Mouse (Mus musculus): ENCODE results near the gene Sox5.
A peak's percentile ranks its signal among the peaks of the same experiment; 100 is the strongest.

Sox5 gene

DNA sequence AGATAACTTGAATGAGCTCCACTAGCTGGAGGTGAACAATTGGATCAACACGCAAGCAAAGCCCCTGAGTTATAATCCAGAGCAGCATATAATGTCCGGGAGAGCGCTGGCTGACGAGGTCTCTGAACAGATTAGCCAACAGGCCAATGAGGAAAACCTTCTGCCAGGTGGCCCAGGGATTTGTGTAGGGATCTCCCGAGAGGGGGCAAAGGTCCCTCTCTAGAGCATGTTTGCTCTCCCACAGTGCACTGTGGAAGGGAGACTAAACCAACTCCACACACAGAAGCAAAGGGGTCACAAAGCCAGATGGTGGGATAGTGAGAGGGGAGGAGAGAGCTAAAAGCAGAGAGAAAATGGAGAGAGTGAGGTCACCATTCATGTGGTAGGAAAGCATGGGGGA is 128.9 kb downstream of the Sox5 start:
- DNase-seq (ENCODE audit: low spot score): no peak

DNA sequence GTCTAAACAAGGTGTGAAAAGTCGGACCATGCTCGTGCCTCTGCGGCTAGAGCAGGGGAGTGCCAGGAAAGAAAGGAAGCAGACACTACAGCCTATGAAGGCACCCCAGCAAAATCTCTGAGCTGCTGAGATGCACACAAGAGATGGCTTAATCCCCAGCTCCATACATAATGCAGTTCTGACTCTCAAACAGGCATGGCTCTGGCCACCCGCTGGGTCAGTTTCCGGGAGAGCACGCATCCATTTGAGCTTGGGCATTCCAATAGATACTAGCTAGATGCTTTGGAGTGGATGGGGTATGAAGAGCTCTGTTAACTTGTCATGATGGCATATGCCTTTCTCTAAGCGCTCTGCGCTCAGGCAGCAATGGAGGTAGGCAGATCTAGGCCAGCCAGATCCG is 132.9 kb downstream of the Sox5 start:
- DNase-seq (ENCODE audit: low spot score): no peak

DNA sequence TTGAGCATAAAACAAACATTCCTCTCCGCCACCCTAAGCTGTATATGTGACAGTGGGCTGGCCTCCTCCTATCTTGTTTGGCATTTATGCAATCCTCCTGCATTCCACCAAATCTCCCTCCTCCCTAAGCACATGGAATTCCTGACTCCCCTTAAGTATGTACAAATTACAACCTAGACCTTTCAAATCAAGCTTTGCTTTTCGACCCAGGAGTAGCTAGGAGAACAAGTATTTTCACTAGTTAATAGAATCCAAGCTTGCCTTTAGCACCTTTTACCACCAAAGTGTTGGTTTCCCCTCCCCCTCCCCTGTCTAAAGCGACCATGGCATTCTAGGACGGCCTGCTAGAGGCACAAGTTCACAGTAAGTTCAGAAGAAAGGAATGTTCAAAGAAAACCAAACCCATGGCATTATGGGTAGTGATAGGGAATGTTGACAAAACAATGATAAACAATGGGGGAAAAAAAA is 133.6 kb downstream of the Sox5 start:
- no peak for DNase-seq (ENCODE audit: low spot score)

DNA sequence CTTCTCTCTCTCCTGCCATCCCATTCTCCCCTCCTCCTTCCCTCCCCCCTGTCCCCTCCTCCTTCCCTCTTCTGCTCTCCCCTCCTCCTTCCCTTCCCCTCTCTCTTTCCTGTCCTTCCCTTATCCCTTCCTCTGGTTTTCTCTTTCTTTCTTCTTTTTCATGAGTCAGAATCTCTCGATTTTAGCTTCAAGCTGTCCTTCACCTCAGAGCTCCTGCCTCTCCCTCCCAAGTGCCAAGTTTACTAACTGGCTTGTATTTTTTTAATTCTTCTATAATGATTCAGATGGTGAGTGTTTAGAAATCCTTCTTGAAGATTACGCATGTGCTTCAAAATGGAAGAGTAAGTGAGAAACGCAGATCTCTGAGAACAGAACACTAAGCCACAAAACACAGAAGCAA is 135.4 kb downstream of the Sox5 start:
- no peak for DNase-seq (ENCODE audit: low spot score)

DNA sequence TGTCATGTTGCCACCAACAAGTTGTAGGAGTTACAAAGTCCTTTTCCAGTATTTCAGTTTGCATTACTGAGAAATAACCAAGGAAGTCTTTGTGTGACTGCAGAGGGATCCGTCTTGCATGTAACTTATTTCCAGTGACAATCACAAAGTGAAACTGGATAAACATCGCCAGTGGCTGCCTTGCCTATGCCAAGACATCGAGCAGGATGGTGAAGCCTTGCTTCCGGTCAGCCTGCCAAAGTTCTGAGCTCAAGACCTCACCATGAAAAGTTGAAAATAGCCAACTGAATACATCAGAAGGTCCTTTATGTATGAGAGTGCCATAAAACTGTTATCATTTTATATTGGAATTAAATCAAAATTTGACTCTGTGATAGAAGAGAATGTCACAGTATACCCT is 136.0 kb downstream of the Sox5 start:
- DNase-seq (ENCODE audit: low spot score): no peak

DNA sequence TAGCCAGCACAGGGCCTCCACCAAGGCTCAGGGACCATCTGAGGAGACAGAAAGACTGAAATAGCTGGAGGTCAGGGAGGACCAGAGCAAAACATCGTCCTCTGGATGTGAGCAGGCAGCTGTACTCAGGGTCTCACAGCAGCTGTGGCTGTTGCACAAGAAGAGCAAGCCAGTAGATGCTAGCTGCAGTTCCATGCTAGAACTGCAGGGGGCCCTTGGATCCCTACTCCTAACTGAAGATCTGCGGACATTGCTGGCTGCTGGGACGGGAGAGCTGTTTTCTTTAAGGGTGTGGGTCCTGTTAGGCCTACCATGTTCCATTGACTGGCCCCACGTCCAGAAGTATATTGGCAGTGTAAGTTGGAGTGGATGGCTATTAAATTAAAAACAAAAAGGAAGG is 137.1 kb downstream of the Sox5 start:
- DNase-seq (ENCODE audit: low spot score): peak; percentile 30

DNA sequence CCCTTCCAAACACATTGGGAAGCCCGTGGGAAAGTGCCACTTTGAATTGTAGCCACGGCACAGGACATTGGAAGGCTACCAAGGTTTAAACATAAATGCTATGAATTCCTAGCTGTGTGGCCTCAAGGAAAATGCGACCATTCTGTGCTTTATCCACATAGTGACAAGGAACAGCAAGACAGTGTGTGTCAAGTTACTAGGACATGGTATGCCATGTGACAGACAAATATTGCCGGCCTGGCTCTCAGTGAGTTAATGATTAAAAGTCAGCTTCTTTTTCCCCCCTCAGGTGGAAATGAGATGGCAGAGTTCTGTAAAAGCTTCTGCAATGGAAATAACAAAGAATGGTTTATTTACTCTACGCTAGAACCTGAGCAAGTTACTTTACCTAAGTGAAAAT is 138.2 kb downstream of the Sox5 start:
- DNase-seq (ENCODE audit: low spot score): no peak

DNA sequence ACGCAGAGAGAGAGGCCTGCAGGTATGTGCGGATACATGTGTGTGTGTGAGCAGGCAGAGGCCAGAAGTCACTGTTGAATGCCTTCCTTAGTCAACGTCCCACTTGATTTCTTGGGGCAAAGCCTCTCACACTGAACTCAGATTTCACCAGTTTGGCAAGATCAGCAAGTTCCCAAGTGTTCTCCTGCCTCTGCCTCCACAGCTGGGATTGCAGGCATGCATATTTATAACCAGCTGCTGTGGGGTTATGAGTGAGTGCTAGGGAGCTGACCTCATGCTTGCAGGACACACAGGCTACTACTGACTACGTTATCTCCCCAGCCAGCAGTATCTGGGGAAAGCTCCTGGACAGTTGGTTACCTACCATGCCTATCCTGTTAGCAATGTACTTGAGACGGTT is 139.9 kb downstream of the Sox5 start:
- DNase-seq (ENCODE audit: low spot score): no peak

DNA sequence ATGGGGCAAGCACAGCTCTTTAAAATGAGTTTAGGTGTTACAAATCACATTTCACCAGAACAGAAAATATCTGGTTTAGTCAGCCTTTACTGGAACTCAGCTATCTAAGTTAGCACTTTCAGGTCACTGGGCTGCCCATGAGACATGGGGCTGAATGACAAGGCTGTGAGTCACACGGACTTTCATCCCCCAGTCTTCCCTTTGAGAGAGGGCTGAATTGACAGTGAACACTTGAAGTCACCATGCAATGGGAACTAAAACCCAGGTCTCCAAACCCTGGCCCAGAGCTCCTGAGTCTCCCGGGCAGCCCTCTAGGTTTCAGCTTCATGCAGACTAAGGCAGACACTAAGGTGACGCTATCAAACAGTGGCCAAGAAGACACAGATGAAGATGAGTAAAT is 141.2 kb downstream of the Sox5 start:
- DNase-seq (ENCODE audit: low spot score): no peak

DNA sequence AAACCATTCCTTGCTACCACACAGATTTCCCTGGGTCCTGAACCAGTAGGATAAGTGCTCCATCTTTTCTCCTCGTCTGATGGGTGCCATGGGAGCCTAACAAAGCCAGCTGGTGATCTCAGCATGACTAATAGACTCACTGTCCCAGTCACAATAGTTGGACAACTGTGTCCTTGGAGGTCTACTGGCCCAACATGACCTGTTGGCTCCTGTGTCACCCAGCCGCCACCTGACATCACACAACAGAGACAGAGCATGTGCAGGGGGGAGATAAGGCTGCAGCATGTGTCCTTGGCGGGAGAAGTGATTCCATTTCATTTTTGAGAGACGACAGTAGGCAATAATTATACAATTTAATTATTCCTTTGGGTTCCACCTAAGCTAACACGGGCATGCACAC is 143.2 kb downstream of the Sox5 start:
- no peak for DNase-seq (ENCODE audit: low spot score)

DNA sequence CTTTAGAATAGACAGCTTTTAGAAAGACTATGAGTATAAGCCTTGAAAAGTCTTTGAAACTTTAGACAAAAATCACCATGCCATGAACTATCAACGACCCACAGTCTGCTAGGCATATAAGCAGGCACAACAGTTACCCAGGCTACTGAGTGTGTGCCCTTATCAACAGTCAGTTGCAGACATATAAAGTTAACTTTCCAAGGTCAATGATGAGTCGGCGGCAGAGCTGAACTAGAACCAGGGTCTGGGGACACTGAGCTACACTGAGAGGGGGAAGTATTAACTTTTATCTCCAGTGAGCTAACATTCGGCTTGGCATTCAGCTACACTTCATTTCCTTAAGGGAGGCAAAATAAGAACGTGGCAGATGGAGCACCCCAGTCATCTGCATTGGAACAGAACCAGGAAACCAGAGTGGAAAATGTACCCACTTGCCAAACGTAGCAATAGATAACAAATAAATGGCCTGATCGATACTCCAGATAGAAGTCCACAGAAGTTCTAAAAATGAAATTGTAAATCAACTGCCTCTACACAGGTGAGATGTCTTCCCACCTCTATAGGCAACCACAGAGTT is 154.2 kb downstream of the Sox5 start:
- no peak for DNase-seq (ENCODE audit: low spot score)

DNA sequence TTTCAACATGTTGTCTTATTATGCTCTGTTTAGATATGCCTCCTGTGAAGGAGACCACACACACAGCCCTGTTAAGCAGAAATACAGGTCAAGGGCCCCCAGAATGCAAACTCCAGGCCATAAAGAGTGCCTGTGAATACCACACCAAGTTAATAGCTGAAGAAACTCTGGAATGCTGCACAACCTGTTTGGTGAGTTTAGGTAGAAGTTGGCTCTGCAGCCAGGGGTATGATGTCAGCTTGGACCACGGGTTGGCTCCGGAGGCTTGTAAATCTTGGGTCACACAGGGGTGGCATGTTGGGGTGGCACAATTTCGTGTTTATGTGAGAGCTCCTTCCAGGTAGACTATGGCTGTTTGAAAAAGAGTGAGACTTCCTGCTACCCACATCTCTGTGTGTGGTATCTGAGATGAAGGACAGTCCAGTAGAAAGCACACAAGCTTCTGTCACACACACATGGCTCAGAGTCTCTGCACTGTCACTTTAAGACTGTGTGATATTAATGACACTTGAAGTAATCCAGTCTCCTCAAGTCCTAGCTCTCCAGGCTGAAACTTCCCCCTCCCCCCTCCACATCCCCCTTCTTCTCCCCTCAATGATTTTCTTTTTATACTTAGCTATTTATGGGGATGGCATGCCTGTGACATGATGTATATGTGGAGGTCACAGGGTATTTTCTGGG is 160.5 kb downstream of the Sox5 start:
- no peak for DNase-seq (ENCODE audit: low spot score)

DNA sequence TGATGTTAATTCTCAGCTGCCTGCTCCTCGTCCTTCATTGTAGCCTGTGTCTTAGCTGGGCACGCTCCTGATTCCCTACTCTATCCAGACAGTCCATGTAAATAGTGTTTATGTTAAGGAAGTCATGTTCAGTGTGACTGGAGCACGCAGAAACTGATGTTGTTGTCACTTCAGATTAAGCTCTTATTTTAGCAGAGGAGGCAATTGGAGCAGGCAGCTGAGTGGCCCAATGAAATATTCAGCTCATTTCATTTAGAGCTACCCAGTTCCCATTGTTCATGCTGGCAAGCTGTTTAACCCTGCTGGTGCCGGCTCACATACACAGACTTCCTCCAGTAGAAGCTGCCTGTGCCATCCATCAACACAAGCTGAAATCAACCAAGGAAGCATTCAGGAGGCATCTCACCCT is 170.4 kb downstream of the Sox5 start:
- no peak for DNase-seq (ENCODE audit: low spot score)

DNA sequence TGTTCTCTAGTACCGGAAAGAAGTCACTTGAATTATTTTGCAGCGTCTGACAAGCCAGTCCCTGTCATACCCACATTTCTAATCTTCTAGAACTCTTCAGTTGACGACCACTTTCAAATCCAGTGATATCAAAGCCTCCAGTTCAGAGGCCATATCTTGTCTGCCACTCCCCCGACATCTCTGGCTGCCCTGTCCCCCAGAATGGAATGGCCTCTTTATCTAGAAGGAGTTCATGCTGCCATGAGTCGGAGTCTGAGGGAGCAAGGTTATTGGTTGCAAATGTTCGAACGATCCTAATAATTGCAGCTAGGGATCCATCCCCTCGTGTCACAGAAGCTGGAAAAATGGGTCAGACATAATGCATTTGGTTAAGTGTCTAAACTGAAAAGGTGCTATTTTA is 170.9 kb downstream of the Sox5 start:
- DNase-seq (ENCODE audit: low spot score): no peak

DNA sequence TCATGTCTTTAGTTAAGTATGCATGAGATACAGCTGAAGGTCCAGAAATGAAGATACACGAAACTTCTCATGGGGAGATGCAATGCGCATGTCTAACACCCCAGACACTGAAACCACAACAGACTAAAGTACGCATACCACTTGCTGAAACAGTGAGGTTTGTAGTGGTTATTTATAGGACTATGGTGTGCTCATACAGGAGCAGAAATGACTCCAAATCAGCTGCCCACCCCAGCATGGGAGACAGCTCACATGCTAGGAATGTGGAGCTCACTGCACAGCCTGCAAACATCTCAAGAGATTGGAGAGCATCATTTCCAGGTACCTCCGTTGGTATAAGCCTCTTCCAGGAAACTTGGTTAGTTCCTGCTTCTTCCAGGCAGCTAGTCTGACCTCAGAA is 178.9 kb downstream of the Sox5 start:
- no peak for DNase-seq (ENCODE audit: low spot score)

DNA sequence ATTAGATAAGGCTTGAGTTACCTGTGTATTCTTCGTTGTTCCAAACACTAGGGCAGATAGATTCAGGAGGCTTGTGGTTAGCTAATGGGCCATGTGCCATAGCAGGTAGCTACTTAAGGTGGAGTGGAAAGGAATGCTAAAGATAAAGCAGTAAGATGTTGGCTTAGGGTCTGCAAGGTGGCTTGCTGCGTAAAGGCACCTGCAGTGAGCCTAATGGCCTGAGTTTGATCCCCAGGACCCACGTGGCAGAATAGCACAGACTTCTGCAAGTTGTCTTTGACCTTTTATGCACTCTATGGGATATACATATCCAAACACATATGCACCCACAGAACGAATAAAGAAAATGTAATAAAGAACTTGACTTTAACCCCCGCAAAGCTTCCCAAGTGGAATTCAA is 181.4 kb downstream of the Sox5 start:
- DNase-seq (ENCODE audit: low spot score): no peak

DNA sequence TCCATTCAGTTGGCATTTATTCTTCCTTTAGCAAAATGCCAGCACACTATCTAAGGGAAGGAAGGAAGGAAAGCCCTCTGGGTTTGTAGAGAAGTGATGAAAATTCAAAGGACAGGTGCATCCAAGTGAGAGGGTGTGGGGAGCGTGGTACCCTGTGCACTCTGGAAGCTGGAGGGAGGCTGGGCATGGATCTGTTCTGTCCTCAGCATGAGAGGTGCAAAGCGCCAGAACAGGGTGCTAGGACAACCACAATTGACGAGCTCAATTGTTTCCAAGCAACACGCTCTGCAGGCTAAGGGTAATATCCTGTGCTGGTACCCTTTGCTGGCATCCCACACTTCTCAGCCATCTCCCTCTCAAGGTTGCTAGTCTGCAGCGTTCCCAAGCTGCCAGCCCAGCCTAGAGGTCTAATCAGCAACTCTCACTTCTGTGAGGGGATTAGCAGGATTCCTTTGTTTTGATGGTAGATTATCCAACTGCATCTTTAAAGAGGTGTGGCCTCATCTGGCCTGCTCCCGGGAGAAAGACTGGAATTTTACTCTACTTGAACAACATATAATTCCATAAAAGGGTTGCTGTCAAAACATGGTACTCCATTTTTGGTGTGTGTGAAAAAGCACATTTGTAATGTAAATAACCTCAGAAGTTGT is 183.3 kb downstream of the Sox5 start:
- no peak for DNase-seq (ENCODE audit: low spot score)

DNA sequence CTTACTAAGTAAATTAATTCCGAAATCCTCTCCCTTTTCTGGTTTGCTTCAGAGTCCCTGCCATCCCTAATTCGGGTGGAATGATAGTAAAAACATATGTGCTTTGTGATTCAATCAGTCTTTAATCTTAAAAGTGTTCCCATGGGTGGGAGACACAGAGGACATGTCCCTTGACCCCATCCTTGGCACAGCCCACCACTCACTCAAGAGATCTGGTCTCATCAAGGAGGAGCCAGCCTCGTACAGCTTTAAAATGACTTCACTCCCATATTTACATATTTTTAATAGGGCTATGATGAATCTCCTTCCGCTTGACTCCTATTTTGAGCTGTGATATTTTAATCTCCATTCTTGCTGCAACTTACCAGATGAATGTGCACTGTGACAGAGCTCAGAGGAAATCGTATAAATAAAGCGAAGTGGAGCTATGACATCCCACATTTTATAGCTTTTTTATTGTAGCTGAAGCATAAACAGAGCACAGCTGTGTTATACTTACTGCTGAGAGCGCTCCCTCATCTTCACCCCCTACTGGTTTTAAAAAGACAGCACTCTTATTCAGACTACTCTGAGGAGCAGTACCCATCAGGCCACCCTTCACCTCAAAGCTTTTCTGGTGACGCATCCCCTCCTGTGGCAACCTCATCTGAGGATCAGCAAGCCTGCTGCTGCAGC is 185.1 kb downstream of the Sox5 start:
- DNase-seq (ENCODE audit: low spot score): no peak

DNA sequence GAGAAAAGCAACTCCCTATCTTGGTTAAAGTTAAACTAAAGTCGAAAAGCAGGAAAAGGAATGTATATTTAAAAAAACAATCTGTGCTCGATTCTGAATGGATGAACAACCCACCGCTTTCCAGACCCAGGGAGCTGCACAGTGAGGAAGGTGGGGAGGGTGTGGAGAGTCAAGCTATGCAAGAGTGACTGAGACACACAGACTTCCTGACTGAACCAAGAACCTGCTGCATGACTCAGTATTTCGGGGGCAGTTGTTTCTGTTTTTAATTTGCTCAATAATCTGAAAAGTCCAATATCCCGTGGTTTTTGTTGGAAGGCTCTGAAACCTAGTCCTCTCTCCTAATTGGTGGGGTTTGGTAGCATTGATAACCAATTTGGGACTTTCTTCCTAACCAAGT is 196.9 kb downstream of the Sox5 start:
- no peak for DNase-seq (ENCODE audit: low spot score)

DNA sequence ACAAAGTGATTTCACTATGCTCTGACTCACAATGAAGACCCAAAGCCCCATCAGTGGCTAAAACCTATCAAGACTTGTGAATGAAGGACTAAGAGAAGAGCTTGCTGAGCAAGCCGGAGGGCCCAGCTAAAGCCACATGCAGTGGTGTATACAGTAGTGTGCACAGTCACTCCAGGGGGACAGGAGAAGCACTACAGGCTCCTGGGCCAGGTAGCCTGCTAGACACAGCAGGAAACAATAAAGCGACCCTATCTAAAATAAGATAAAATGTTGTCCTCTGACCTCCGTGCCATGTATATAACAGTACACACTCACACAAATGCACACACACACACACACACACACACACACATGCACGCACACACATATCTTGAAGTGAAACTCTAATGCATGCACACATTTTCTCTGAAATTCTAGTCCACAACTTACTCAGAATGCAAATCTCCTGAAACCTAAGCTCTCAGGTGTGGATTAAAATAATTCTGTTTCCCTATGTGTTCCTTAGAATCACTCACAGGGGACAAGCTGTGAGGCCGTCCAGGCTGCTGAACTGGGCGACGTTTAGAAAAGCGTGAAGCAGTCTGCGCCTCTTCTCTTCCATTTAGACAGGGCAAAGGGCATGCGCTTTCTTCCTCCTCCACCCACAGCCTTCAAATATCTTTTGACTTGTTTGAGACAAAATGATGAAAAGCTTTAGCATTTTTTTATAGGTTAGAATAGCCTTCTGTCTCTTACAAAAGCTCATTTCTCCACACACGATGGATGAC is 197.5 kb downstream of the Sox5 start:
- DNase-seq (ENCODE audit: low spot score): no peak

DNA sequence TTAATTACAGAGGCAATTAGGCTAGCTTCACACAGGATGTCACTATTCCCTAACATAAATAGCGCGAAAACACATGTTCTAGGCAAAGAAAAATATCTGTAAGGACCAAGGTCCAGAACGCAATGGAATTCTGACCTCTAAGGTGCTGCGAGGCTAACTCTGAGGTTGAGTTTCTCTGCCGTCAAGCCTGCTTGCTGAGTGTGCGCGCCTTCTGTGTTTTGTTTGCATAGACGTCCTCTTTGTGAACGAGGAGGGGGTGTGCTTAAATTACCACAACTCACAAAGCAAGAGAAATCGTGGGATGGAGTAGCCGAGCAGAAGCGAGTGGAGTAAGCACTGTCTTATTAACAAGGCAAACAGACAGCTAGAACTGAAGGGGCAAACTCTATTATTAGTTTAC is 202.5 kb downstream of the Sox5 start:
- DNase-seq (ENCODE audit: low spot score): no peak

DNA sequence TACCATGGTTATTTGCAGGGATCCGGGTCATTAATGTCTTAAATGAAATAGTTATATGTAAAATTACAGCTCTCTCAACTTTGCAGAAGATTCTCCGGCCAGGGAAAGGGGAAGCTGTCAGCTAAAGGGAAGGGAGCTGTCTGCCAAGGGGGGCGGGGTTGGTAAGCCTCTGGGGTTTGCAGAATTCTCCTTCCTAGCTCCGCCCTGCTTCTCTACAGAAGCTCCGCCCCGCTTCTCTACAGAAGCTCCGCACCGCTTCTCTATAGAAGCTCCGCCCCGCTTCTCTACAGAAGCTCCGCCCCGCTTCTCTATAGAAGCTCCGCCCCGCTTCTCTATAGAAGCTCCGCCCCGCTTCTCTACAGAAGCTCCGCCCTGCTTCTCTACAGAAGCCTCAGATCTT is 210.9 kb downstream of the Sox5 start:
- no peak for DNase-seq (ENCODE audit: low spot score)
